15 mouse cellular contexts compared by ENCODE assay signal in the genomic region with DNA sequence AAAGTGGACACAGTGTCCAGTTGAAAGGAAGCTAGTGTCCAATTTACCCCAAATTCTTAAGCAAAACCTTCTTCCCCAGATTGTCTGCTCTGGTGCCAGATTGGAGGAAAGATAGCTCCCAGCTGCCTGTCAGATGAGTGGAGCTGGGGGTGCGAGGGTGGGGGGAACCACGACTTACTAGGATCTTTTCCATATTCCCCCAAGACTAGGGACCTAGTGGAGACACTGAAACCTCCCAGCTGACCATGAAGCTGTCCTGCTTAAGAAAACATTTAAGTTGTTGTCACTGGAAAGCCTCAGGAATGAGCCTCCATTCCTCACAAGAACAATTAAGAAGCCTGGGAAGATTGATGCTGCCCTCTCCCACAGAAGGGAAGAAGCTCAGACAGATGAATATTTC.
DNase-seq lines count a peak whose midpoint lies in the region; ATAC-seq and TF ChIP-seq lines count a peak whose summit lies in the region.
"Had no signal": no experiment of that assay in that cellular context is flagged by ENCODE, and none has a peak within 500 bp of the region (broad histone marks: within the 10 kb centered on the region; RNA-seq: fewer than 3 reads in every experiment).

No protein-coding gene starts in this region.

- no peaks in the 10 kb centered on the region for H3K27me3 ChIP-seq in lung, embryonic 15.5 days
- H3K27me3 ChIP-seq in kidney, postnatal 0 days (ENCODE audit: insufficient read depth, low read length) = no peaks in the 10 kb centered on the region
- no peaks in the 10 kb centered on the region for H3K27me3 ChIP-seq in stomach, embryonic 16.5 days (ENCODE audit: control insufficient read depth, insufficient read depth, low read length)
- H3K27me3 ChIP-seq: midbrain, embryonic 12.5 days had no signal

- H3K4me2 ChIP-seq in lung, embryonic 15.5 days = no peak overlapping the region
- H3K4me2 ChIP-seq in kidney, postnatal 0 days (ENCODE audit: low read length) = no peak overlapping the region
- H3K4me2 ChIP-seq in stomach, embryonic 16.5 days (ENCODE audit: low read depth, low read length) = no peak overlapping the region
- H3K4me2 ChIP-seq: midbrain, embryonic 12.5 days had no signal

- H3K4me3 ChIP-seq in lung, embryonic 15.5 days = no peak overlapping the region
- H3K4me3 ChIP-seq in lung, adult 2 months (replicated peaks; ENCODE audit: extremely low read depth, low read depth, low read length) = no peak overlapping the region
- no peak overlapping the region for H3K4me3 ChIP-seq in kidney, postnatal 0 days (replicated peaks; ENCODE audit: low read depth, low read length)
- H3K4me3 ChIP-seq in stomach, embryonic 16.5 days (replicated peaks; ENCODE audit: low read length) = no peak overlapping the region
- H3K4me3 ChIP-seq: left cerebral cortex, adult 2 months; midbrain, embryonic 12.5 days had no signal

- H3K4me1 ChIP-seq in lung, embryonic 15.5 days = peaks cover 13% of the 10 kb centered on the region
- H3K4me1 ChIP-seq in lung, adult 2 months (ENCODE audit: control insufficient read depth, insufficient read depth, low read length) = no peaks in the 10 kb centered on the region; the same call in none of the 2 replicates
- peaks cover 5% of the 10 kb centered on the region; the same call in 1 of the 2 replicates for H3K4me1 ChIP-seq in kidney, postnatal 0 days (replicated peaks; ENCODE audit: insufficient read depth, low read length)
- peaks cover 6% of the 10 kb centered on the region for H3K4me1 ChIP-seq in stomach, embryonic 16.5 days (ENCODE audit: control insufficient read depth, insufficient read depth, low read length)

- H3K36me3 ChIP-seq in lung, embryonic 15.5 days = no peaks in the 10 kb centered on the region
- H3K36me3 ChIP-seq in kidney, postnatal 0 days (ENCODE audit: insufficient read depth, low read length) = no peaks in the 10 kb centered on the region; the same call in 1 of the 2 replicates
- no peaks in the 10 kb centered on the region for H3K36me3 ChIP-seq in stomach, embryonic 16.5 days (ENCODE audit: control insufficient read depth, insufficient read depth, low read length)
- H3K36me3 ChIP-seq: midbrain, embryonic 12.5 days had no signal

- peak; percentile 13 for DNase-seq in gastrocnemius, postnatal 25 days
- no peak for DNase-seq in gastrocnemius, postnatal 14 days
- no peak for DNase-seq in lung, adult 2 months
- peak; percentile 92 for DNase-seq in kidney, postnatal 0 days (ENCODE audit: low spot score)
- no peak for DNase-seq in MN1 (ENCODE audit: low spot score)
- no peak for DNase-seq in neural tube, embryonic 10.5 days (ENCODE audit: extremely low spot score, low spot score)
- DNase-seq: cerebellum, adult 18-20 months; liver, postnatal 0 days; right cerebral cortex, postnatal 14 days; thymus, postnatal 14 days had no signal

- no peak for TF ChIP-seq CTCF in lung, adult 2 months (IDR thresholded peaks at IDR 0.05; ENCODE audit: insufficient read depth, low read length)
- no peak for TF ChIP-seq CTCF in kidney, postnatal 0 days (IDR thresholded peaks at IDR 0.05; ENCODE audit: low read depth)

- peak overlapping the region; percentile 69 for H3K27ac ChIP-seq in lung, embryonic 15.5 days
- H3K27ac ChIP-seq in kidney, postnatal 0 days = peak overlapping the region; percentile 51
- H3K27ac ChIP-seq in stomach, embryonic 16.5 days (ENCODE audit: low read length) = peak overlapping the region; percentile 51
- H3K27ac ChIP-seq: left cerebral cortex, adult 2 months; midbrain, embryonic 12.5 days had no signal

- no peak for TF ChIP-seq POLR2A in lung, adult 2 months (IDR thresholded peaks at IDR 0.05; ENCODE audit: borderline replicate concordance, extremely low read depth, low read depth, low read length)

- 22% methylated on average over 2 of the region's 2 CpGs for WGBS in lung, embryonic 15.5 days
- WGBS in lung, adult 2 months = 49% methylated on average over 2 of the region's 2 CpGs
- 18% methylated on average over 2 of the region's 2 CpGs for WGBS in kidney, postnatal 0 days
- 26% methylated on average over 2 of the region's 2 CpGs for WGBS in stomach, embryonic 16.5 days

- H3K9me3 ChIP-seq in lung, embryonic 15.5 days = no peaks in the 10 kb centered on the region
- H3K9me3 ChIP-seq in kidney, postnatal 0 days (replicated peaks; ENCODE audit: low read length) = no peaks in the 10 kb centered on the region
- H3K9me3 ChIP-seq in stomach, embryonic 16.5 days (replicated peaks; ENCODE audit: control insufficient read depth, low read length) = no peaks in the 10 kb centered on the region
- H3K9me3 ChIP-seq: midbrain, embryonic 12.5 days had no signal

- peak; percentile 81 for ATAC-seq in lung, embryonic 15.5 days (ENCODE audit: borderline replicate concordance, extremely low read depth, low FRiP score, low TSS enrichment)
- peak; percentile 63 for ATAC-seq in kidney, postnatal 0 days (replicated peaks; ENCODE audit: low FRiP score, low read depth)
- ATAC-seq in stomach, embryonic 16.5 days (ENCODE audit: insufficient read depth, low FRiP score) = peak; percentile 87; the same call in 1 of the 2 replicates
- ATAC-seq: liver, postnatal 0 days; Patski had no signal

- H3K9ac ChIP-seq in lung, embryonic 15.5 days = no peak overlapping the region
- H3K9ac ChIP-seq in kidney, postnatal 0 days (ENCODE audit: low read depth, low read length) = no peak overlapping the region
- H3K9ac ChIP-seq in stomach, embryonic 16.5 days (ENCODE audit: low read length) = no peak overlapping the region
- H3K9ac ChIP-seq: liver, postnatal 0 days; midbrain, embryonic 12.5 days had no signal

- intact Hi-C loops in gastrocnemius, postnatal 14 days (cut with DNase I; ENCODE audit: low total_unique reads) = no loop called here

Comparison
In these comparisons a context has a peak if more than half of its experiments do, and no peak if none do; other contexts are left out.
1. DNase-seq: peak in gastrocnemius, postnatal 25 days (single experiment) and kidney, postnatal 0 days (single experiment); none in gastrocnemius, postnatal 14 days (single experiment), lung, adult 2 months (single experiment), MN1 (single experiment) and neural tube, embryonic 10.5 days (single experiment).
2. Peak in every context shown above with its lines, with median percentiles within 50 percentile points of each other: ATAC-seq and H3K27ac ChIP-seq.